Mouse (Mus musculus) liver, adult (tissue): ENCODE data around the gene Ppard.
A peak's percentile ranks its signal among the peaks of the same experiment; 100 is the strongest.

Experiments
- GATA4 ChIP-seq: IDR thresholded peaks from 2 replicates; pipeline ENCODE4 v1.6.1; 2014; ENCODE audit warnings: mild to moderate bottlenecking, low read length; ENCODE audit not compliant: insufficient replicate concordance

The Ppard gene

DNA sequence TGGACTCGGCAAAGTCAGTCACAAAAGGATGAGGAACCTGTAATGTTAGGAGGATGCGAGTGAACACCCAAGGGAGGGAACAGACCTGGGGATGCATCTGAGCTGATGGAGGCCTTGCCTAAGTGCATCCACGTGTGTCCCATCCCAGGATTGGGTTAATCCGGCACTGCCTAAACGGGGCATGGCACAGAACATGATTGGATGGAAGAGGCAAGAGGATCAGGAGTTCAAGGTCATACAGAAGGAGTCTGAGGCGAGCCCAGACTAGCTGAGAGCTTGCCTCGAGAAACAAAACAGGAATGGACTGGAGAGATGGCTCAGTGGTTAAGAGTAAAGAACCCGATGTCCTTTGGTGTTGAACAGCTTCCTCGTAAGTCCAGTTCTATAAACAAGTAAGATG lies 20.1 kb upstream of the Ppard start:
- no peak for TF ChIP-seq GATA4

DNA sequence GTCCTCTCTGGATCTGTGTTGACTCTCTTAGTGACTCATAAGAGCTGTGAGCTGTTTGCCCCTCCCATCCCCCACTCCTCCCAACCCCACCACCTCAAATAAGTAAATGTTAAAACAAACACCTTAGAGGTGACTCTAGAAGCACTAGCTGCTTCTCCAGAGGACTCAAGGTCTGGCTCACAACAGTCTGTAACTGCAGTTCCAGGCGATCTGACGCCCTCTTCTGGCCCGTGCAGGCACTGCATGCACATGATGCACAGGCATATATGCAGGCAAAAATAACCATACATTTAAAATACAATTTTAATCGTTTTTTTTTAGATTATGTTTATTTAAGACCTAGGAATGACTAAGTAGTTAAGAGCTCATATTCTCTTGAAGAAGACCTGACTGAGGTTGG lies 19.3 kb upstream of the Ppard start:
- no peak for TF ChIP-seq GATA4

DNA sequence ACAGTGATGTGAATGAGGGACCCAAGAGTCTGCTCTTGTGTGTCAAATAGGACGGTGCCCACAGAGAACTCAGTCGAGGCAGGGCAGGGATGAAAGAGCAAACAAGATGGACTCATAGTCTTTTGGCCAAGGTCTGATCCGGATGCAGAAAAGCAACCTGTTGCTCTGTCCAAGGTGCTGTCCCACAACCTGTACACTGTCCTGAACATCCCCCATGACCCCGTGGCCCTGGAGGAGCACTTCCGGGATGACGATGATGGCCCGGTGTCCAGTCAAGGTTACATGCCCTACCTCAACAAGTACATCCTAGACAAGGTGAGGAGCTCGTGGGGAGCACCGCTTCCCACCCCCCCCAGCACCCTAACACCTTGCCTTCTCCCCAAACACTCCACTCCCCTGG lies 15.7 kb upstream of the Ppard start:
- TF ChIP-seq GATA4 = no peak

GRCm38 (mm10) chr17:28217721-28218649 lies 14.5 kb upstream of the Ppard start:
- no peak for TF ChIP-seq GATA4

- no peak for TF ChIP-seq GATA4
Observed at GRCm38 (mm10) chr17:28223561-28224391, 8.7 kb upstream of the Ppard start.

- TF ChIP-seq GATA4 = no peak
Observed at GRCm38 (mm10) chr17:28224615-28225014, 7.9 kb upstream of the Ppard start.

GRCm38 (mm10) chr17:28226014-28226413 lies 6.5 kb upstream of the Ppard start:
- peak; percentile 31; the same call in 1 of the 2 replicates for TF ChIP-seq GATA4

- TF ChIP-seq GATA4 = no peak
Observed at GRCm38 (mm10) chr17:28230486-28230885, 2.0 kb upstream of the Ppard start.

- no peak for TF ChIP-seq GATA4
Observed at GRCm38 (mm10) chr17:28231026-28231736, 1.3 kb upstream of the Ppard start.

- TF ChIP-seq GATA4 = no peak
Observed at GRCm38 (mm10) chr17:28233091-28233731, 711 bp downstream of the Ppard start.

DNA sequence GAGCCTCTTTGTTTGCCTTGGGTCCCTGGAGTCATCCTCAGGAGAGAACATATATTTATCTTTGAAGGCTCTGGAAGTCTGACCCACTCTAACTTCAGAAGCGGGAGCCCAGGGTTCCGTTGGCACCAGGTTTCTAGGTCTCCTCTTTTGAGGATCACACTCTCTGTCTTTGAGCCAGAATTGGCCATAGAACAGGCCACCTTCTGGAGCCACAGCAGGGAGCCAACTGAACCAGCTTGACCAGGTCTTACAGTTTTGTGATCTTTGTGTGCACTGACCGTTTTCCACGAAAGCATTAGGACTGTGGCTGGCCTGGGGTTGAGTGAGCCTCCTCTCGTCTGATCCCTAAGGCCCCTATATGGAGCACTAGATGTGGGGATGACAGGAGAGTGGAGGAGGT lies 2.1 kb downstream of the Ppard start:
- no peak for TF ChIP-seq GATA4

DNA sequence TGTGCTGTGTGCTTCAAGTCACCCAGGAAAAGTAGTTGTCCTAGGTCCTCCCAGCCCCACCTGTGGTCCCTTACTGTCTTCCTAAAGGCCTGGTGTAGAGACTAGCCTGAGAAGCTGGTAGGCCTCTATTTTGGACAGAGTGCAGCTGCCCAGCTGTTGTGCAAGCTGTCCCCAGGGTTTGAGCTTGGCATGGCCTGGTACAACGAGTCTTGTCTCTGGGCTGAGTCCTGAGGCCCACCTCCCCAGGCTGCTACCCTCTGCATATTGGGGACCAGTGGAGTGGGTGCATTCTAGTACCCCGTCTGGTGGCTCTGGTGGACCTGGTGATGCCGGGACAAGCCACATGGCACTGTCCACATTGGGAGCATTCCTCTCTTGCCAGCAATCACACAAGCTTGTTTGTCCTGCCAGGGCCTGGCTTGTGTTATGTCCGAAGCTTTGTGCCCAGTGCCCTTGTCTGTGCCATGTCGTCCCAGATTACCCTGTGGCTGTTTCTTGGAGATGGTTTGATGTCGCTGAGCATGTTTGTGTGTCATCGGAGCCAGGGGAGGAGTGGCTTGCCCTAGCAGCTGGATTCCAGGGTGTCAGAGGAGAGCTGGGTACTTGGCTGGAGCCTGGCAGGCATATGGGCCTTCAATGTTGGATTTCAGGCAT lies 3.6 kb downstream of the Ppard start:
- TF ChIP-seq GATA4 = no peak

GRCm38 (mm10) chr17:28236636-28237015 lies 4.1 kb downstream of the Ppard start:
- no peak for TF ChIP-seq GATA4

DNA sequence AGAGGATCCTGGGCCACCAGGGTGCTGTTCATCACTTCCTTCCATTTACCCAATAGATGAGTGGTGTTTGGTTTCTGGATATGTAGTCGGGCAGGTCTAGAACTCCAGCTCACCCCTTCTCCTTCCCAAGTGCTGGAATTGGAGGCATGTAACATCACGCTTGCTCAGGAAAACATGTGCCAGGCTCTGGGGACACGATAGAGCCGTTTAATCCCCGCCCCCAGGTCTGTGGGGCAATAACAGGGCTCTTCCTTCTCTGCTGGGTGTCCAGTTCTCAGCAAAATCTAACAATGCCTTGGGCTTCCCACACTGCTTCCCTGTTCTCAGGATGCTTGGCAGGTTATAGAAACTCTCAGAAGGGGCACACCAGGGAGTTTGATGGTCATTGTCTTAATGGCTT lies 4.9 kb downstream of the Ppard start:
- TF ChIP-seq GATA4 = no peak
